Mouse (Mus musculus) liver (tissue): ENCODE data around the gene Aff3.

ENCODE experiments used
- DNase-seq: peaks from one replicate; pipeline ENCODE4 v3.0.0-alpha.2; 2020; ENCODE audit warnings: mixed read lengths

Gene Aff3

GRCm38 (mm10) chr1:38595311-38595710 lies 69.4 kb downstream of the Aff3 start:
- DNase-seq: no peak

DNA sequence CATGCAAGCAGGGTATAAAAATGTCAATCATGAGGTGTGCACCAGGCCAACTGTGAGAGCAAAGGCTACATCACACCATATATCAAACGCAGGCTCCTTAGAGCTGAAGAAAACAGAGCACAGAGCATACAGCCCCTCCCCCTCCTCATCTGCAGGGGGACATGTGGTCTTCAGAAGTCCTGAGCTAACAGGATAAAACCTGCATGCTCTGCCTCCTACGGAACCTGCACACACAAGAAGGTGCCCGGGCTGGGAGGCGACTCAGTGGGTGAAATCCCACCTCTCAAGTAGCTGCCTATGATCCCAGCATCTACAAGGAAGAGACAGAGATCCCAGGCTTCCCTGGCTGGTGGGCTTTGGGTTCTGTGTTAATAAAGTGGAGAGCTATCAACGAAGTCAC lies 70.0 kb downstream of the Aff3 start:
- no peak for DNase-seq

- no peak for DNase-seq
Observed at GRCm38 (mm10) chr1:38591194-38591593, 73.6 kb downstream of the Aff3 start.

GRCm38 (mm10) chr1:38588741-38589140 lies 76.0 kb downstream of the Aff3 start:
- no peak for DNase-seq

- DNase-seq: no peak
Observed at GRCm38 (mm10) chr1:38582328-38582727, 82.4 kb downstream of the Aff3 start.

DNA sequence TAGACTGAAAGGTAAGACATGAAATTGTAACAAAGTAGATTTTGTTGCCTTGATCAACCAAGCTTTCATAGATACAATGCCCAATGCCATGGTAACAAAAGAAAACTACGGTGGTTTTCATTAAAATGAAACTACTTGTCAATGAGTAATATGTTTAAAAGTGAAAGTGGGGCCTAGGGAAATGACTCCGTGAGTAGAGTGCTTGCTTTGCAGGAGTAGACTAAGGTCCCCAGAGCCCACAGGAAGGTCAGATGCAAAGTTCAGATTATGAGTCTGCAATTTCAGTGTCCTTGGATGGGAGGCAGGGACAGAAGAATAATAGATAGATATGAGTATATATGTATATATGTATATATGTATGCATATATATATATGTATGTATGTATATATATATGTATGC lies 84.2 kb downstream of the Aff3 start:
- DNase-seq: no peak

DNA sequence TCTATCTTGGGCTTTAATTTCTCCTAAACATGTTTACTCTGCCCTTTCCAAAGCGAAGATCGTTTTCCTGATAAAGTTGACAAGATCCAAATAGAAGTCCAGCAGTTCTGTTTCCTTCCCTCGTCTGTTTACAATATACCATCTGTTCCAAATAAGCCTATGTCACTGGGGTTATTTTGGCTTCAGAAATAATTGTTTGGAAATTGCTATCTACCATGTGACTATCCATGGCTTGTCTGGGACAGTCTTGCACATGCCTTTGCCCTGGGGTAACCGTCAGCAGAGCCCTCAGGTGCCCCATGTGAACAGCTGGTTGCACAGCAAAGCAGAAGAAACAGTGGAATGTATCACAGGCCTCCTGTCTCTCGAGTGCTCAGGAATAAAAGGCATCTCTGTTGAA lies 86.4 kb downstream of the Aff3 start:
- no peak for DNase-seq

- no peak for DNase-seq
Observed at GRCm38 (mm10) chr1:38567791-38568190, 97.0 kb downstream of the Aff3 start.

GRCm38 (mm10) chr1:38566101-38566678 lies 98.6 kb downstream of the Aff3 start:
- DNase-seq: no peak

- no peak for DNase-seq
Observed at GRCm38 (mm10) chr1:38565295-38565777, 99.4 kb downstream of the Aff3 start.

DNA sequence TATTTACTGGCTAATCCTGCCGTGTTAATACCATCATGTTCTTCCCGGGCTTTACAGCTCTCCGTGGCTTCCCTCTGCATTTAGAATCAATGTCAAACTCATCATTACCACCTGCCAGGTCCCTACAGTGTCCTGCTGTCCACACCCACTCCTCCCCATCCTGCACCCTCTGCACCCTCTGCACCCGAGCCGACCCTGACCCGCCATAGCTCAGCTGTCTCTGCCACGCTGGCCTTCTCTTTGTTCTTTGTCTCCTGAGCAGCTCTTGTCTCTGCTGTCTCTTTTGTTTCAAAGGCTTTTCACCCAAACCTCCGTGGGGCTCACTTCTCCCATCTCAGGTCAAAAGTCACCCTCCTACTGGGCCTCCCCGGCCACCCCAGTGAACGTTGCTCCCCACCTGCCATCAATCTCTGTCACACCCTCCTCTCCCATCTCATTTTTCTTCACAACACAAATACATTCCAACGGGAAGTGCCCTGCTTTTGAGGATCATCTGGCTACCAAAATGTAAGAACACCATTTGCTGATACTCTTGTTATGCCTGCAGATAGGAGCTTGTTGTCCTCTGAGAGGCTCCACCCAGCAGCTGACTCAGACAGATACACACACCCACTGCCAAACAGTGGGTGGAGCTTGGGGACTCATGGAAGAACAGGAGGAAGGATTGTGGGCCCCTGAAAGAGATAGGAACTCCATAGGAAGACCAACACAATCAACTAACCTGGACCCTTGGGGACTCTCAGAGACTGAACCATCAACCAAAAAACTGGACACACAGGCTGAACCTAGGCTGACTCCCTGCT lies 102.2 kb downstream of the Aff3 start:
- peak; percentile 31 for DNase-seq

DNA sequence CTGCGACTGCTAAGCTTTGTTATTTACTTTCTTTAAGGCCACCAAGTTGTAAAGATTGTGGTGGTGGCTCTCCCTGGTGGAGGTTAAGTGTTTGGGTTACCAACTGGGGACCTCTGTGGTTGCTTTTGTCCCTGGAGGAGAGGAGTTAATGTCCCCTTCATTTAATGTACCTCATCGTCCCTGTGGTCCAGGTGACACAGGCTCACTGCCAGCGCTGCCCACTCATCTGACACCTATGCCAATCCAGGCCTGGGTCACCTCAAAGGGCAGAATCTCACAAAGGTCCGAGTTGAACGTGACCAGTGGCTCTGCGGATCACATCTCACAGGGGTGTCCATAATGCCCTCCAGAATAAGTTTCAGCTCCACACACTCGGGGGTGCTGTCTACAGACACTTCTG lies 103.4 kb downstream of the Aff3 start:
- no peak for DNase-seq

DNA sequence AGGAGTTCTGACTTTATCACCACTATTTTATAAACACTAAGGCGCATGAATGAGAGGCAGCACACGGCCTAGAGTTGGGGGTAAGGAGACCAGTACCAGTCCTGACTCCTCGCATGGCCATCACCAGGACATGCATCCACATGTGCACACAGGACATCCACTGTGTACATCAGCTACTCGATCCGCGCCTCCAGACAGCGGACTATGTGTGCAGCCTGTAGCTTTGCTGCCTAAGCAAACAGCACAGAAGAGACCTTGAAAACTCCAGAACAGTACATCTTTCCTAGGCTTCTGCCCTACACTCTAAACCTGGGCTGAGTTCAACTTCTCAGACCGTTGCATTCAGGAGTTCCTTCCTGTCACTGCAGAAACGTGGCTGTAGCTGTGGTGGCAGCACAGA lies 104.1 kb downstream of the Aff3 start:
- DNase-seq: no peak

GRCm38 (mm10) chr1:38557615-38558014 lies 107.1 kb downstream of the Aff3 start:
- no peak for DNase-seq

DNA sequence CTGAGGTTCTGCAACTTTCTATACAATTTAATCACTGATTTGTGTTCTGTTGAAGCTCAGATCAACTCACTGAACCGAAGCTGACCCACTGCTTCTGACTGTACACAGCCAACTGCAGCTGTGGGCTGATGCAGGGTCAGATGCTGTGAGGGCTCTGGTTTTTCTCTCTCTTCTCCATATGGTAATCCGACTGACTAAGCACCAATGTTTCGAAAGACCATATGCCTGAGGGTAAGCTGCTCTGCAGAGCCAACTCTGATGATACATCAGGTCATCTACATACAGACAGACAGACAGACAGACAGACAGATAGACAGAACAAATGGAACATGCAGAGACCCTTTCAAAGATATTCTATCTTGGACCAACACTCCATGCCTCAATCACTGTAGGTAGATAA lies 110.2 kb downstream of the Aff3 start:
- no peak for DNase-seq

- DNase-seq: no peak
Observed at GRCm38 (mm10) chr1:38553090-38553489, 111.7 kb downstream of the Aff3 start.

DNA sequence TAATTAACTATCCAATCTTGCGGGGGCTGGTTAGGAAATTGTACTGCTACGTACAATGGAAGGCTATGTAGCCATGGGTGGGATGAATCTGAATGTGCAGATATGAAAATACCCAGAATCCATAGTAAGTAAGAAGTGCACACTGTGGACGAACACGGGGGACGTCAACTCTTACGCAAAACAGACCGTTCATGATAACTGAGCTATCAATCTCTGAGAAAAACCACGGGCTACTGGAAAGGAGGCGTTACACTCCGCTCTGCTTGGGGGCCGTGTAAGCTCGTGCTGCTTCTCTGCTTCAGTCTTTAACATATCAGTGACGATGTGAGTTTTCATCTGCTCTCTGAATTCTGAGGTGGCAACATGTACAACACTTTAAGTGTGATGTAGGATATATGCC lies 114.2 kb downstream of the Aff3 start:
- no peak for DNase-seq

DNA sequence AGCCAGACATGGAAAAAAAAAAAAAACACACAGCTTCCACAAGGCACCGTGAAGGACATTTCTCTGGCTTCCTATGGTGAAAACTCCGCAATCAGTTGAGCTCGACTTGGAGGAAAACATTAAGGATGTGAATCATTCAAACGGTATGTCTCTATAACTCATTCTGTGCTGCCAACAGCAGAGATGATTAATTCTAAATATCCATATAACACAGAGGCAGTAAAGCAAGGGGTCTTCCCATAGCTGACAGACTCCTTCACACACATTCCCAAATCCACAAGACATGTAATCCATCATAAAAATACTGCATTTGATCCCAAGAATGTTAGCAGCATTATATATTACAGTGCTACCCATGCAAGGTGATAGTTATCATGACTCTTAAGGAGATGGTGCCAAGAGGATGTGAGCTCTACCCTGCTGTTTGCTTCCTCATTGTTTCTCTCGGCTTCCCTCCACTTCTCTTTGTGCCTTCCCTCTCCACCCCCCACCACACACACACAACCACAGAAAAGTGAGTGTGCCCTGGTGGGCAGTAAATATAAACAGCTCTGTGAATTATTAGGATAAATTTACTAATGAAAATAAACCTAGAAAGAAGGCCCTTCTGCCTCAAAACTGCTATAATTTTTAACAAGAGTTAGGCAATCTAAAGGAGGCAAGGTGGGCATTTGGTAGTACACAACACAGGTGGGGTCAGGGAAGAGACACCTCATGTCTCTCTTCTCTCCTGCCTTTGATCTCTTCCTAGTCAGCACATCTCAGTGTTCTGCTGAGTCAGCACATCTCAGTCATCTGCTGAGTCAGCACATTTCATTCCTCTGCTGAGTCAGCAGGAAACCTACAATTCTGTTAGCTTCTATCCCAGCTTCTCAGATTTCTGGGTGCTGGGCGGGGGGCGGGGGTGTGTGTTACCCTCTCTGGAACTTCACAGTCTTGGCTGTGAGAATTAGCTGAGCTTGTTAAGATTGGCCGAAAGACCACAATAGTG lies 115.8 kb downstream of the Aff3 start:
- peak; percentile 23 for DNase-seq

- no peak for DNase-seq
Observed at GRCm38 (mm10) chr1:38547685-38548084, 117.1 kb downstream of the Aff3 start.

GRCm38 (mm10) chr1:38546696-38547095 lies 118.1 kb downstream of the Aff3 start:
- no peak for DNase-seq

- no peak for DNase-seq
Observed at GRCm38 (mm10) chr1:38545282-38545945, 119.3 kb downstream of the Aff3 start.

- no peak for DNase-seq
Observed at GRCm38 (mm10) chr1:38544501-38544900, 120.3 kb downstream of the Aff3 start.

DNA sequence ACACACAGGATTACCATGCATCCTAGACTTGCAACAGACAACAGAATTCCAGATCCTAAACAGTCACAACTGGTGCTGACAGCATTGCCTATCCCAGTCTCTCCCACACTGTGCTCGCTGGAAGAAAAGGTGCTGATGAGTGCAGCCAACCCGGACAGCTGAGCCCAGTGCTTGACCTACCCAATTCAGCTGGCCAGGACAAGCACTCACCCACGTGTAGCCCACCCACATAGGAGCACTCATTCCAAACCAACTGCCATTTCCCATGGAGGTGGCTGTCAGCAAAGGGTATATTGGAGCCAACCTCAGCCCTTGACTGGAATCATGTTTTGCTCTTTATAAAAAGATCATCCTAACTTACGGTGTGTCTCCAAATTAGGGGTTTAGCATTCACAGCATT lies 123.2 kb downstream of the Aff3 start:
- no peak for DNase-seq
